Mouse (Mus musculus): Measurements from ENCODE around the gene Serpina3a. TPM values are rescaled to one million over a fixed set of nuclear protein-coding genes. Genes with fewer than 3 reads are reported as not detected.

Serpina3a gene
- polyA plus RNA-seq, 1 experiment: not detected

DNA sequence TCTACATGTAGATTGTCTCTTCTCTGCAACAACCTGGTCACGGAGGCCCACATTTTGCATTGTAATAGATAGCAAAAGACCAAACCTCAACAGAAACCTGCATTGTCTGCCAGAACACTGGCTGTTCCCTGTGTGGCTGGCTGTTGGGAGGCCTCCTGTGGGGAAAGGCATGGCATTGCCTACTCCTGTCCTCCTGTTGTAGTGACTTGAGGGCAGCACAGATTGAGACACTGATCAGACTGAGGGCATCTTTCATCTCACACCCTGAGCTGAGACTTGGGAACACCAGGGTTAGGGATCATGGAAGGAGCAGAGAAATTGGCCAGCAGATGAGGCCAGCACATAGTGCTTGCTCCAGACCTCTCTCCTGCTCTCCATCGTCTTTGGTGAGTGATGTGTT lies 25.7 kb downstream of the Serpina3a start:
- Histone ChIP-seq H3K27ac (ENCODE audit: insufficient read depth, low read length) (no peak overlapping the region), H3K4me1 (ENCODE audit: control insufficient read depth, insufficient read depth, low read length) (no peaks in the 10 kb centered on the region), H3K4me3 (ENCODE audit: insufficient read depth, low read length) (no peak overlapping the region)
- no peak for TF ChIP-seq POLR2A (IDR thresholded peaks at IDR 0.05; ENCODE audit: extremely low read depth, insufficient read depth, low read length)
- TF ChIP-seq CTCF (IDR thresholded peaks at IDR 0.05; ENCODE audit: extremely low read depth, insufficient read depth, low read length): no peak

DNA sequence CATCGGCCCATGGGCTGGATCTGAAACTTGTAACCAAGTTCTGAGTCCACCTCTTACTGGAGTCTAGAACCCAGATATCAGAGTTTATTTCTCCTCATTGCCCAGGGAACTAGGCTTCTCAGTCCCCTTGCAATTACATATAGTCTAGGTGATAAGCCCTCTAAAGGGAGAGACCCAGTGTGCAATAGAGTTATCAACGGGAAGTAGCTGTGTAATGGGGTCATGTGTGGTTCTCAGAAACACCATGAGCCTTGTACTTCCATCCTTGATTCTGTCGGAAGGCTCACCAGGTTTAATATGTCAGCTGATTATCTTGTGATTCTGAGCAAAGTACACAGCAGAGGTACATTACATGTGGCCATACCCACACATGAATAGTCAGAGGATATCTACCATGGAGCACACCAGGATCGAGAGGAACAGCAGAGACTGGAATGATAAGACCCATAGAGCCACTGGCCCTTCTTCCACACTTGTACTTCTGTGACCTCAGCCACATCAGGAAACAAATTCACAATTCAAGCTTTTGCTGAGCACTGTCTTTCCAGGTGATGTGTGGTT lies 28.1 kb downstream of the Serpina3a start:
- Histone ChIP-seq H3K4me1 (ENCODE audit: control insufficient read depth, insufficient read depth, low read length) (no peaks in the 10 kb centered on the region), H3K4me3 (ENCODE audit: insufficient read depth, low read length) (no peak overlapping the region), H3K27ac (ENCODE audit: insufficient read depth, low read length) (no peak overlapping the region)
- TF ChIP-seq CTCF (IDR thresholded peaks at IDR 0.05; ENCODE audit: extremely low read depth, insufficient read depth, low read length): no peak
- TF ChIP-seq POLR2A (IDR thresholded peaks at IDR 0.05; ENCODE audit: extremely low read depth, insufficient read depth, low read length): no peak

DNA sequence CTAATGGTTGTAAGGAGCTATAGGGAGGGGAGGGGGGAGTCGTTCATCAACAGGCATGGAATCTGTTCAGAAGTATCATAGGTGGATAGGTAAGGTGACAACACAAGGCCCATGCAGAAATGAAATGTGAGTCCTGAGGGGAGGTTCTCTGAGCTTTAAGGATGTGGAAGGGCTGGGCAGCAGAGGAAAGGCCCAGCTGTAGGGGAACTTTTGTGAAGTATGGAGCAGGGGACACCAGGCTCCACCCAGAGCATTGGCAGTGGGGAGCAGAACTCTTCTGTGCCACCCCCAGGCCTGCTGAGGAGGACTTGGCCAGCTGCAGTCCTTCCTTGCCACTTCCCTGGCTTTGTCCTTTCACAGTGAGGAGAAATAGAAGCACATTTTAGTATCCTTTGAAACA lies 29.0 kb downstream of the Serpina3a start:
- Histone ChIP-seq H3K27ac (ENCODE audit: insufficient read depth, low read length) (no peak overlapping the region), H3K4me1 (ENCODE audit: control insufficient read depth, insufficient read depth, low read length) (no peaks in the 10 kb centered on the region), H3K4me3 (ENCODE audit: insufficient read depth, low read length) (no peak overlapping the region)
- TF ChIP-seq CTCF (IDR thresholded peaks at IDR 0.05; ENCODE audit: extremely low read depth, insufficient read depth, low read length) (no peak), POLR2A (IDR thresholded peaks at IDR 0.05; ENCODE audit: extremely low read depth, insufficient read depth, low read length) (no peak)

DNA sequence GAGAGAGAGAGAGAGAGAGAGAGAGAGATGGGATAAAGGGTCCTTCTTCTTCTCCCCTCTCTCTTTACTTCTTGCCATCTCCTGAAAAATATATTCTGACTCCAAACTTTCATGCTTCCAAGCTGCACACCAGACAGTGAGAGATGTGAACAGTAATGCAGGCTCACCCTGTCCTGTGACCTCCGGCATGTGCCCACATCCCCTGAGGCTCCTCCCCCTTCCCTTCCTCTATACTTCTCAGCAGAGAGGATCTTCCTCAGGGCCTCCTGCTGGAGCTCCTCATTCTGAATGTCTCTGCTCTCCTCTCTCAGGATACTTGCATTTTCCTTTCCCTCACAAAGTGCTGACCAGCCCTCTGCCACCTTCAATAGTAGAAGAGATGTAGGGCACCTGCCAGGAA lies 29.9 kb downstream of the Serpina3a start:
- no peaks in the 10 kb centered on the region for H3K4me1 ChIP-seq (ENCODE audit: control insufficient read depth, insufficient read depth, low read length)
- TF ChIP-seq CTCF (IDR thresholded peaks at IDR 0.05; ENCODE audit: extremely low read depth, insufficient read depth, low read length) (no peak), POLR2A (IDR thresholded peaks at IDR 0.05; ENCODE audit: extremely low read depth, insufficient read depth, low read length) (no peak)
- no peak overlapping the region for H3K27ac ChIP-seq (ENCODE audit: insufficient read depth, low read length)
- no peak overlapping the region for H3K4me3 ChIP-seq (ENCODE audit: insufficient read depth, low read length)

DNA sequence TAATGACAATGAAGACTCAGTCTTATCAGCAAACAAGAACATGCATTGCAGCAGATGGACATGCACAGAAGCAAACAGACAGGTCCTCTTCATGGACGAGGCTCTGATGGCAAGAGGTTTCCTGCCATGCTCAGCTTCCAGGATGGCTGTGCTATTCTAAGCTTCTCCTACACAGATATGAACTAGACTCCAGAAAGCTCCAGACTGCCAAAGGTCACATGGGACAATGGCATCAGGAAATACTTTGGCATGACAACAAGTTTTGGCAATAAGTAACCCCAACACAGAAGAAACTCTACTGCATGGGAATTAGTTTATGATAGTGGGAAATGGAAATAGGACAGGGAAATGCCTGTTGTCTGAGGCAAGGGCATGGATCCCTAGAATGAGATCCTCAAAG lies 30.8 kb downstream of the Serpina3a start:
- no peak for TF ChIP-seq POLR2A (IDR thresholded peaks at IDR 0.05; ENCODE audit: extremely low read depth, insufficient read depth, low read length)
- TF ChIP-seq CTCF (IDR thresholded peaks at IDR 0.05; ENCODE audit: extremely low read depth, insufficient read depth, low read length): no peak
- Histone ChIP-seq H3K4me3 (ENCODE audit: insufficient read depth, low read length) (no peak overlapping the region), H3K27ac (ENCODE audit: insufficient read depth, low read length) (no peak overlapping the region), H3K4me1 (ENCODE audit: control insufficient read depth, insufficient read depth, low read length) (no peaks in the 10 kb centered on the region)

DNA sequence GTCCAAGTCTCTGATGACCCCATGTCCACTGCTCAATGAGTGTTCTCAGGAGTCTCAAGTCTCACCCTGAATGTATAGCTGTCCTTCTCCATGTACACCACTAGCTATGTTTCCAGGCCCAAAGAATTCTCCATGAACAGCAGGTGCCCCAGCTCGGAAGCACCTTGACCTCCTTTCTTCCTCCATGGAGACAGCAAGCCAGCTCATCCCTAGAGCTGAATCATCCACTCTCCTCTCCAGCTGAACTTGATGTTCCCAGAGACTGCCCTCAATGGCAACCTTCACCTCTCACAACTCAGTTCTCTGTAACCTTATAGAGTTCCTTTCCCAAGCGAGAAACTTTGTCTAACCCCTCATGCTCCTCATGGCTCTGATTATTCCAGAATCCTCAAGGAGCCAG lies 33.0 kb downstream of the Serpina3a start:
- Histone ChIP-seq H3K4me1 (ENCODE audit: control insufficient read depth, insufficient read depth, low read length) (no peaks in the 10 kb centered on the region), H3K4me3 (ENCODE audit: insufficient read depth, low read length) (no peak overlapping the region), H3K27ac (ENCODE audit: insufficient read depth, low read length) (no peak overlapping the region)
- TF ChIP-seq CTCF (IDR thresholded peaks at IDR 0.05; ENCODE audit: extremely low read depth, insufficient read depth, low read length) (no peak), POLR2A (IDR thresholded peaks at IDR 0.05; ENCODE audit: extremely low read depth, insufficient read depth, low read length) (no peak)

DNA sequence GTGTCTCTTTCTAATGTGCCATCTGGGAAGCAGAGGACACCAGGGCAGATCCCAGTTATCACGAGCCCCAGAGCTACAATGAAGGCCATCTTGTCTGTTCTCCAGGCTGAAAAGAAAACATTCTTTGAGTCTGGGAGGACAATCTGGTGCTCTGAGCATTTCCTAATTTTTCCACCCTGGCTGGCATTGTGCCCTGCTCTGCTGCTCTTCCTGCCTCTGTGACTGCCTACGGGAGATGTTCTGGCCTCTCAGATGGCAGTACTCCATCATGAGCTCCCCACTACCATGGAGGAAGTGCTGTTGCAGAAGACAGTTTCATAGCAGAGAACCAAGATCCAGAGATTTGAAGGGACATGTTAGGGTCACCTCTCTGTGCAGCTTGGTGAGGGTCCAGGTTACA lies 39.5 kb downstream of the Serpina3a start:
- no peak overlapping the region for H3K4me3 ChIP-seq (ENCODE audit: insufficient read depth, low read length)
- no peak for TF ChIP-seq POLR2A (IDR thresholded peaks at IDR 0.05; ENCODE audit: extremely low read depth, insufficient read depth, low read length)
- TF ChIP-seq CTCF (IDR thresholded peaks at IDR 0.05; ENCODE audit: extremely low read depth, insufficient read depth, low read length): no peak
- H3K27ac ChIP-seq (ENCODE audit: insufficient read depth, low read length): no peak overlapping the region
- H3K4me1 ChIP-seq (ENCODE audit: control insufficient read depth, insufficient read depth, low read length): no peaks in the 10 kb centered on the region

DNA sequence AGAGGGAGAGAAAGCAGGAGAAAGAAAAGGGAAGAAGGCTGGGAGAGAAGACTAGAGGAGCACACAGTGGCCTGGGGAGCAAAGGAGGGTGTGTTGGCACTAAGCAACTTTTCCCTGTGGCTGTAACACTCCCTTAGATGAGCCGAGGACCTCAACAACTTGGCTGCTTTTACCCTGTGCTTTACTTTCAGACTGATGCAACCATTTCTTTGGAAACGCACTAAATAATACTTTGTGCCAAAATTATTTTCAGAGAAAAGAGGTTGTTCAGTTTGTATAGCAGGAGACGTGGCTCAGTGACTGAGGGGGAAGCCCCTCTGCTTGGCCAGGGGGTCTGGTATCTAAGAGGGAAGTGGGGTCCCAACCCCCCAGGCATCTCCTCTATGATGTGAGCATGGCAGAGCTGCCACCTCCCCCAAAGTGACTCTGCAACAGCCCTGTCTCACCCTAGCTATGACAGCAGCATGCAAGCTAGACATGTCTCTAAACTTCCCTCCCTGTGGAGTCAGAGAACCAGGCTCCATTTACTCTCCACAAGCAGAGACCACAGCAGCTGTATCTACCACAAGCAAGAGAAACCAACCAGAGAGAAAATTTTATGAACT lies 40.6 kb downstream of the Serpina3a start:
- H3K27ac ChIP-seq (ENCODE audit: insufficient read depth, low read length): no peak overlapping the region
- H3K4me1 ChIP-seq (ENCODE audit: control insufficient read depth, insufficient read depth, low read length): no peaks in the 10 kb centered on the region
- no peak overlapping the region for H3K4me3 ChIP-seq (ENCODE audit: insufficient read depth, low read length)
- TF ChIP-seq CTCF (IDR thresholded peaks at IDR 0.05; ENCODE audit: extremely low read depth, insufficient read depth, low read length) (no peak), POLR2A (IDR thresholded peaks at IDR 0.05; ENCODE audit: extremely low read depth, insufficient read depth, low read length) (no peak)

DNA sequence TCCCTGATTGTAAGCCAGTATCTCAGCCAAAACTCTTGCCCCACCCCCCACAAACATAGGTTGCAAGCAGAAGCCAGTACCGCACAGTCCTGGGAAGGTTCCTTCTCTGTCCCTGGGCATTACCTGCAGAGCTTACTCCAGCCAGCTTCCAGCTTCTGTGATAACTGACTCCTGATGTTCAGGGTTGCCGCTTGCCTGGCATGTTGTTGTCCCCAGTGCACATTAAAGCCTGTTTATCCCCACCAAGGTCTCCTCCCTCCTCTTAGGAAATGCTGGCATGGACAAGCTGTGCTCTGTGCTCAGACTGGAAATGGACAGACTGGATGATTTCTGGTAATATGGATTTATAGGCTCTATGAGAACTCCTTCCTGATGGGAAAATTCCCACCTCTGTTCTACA lies 41.1 kb downstream of the Serpina3a start, which contains the start of gene Serpina3c:
Gene Serpina3c, minus strand, starts transcription at position 215 of the 400 bp plus-strand sequence.
- no peaks in the 10 kb centered on the region for H3K4me1 ChIP-seq (ENCODE audit: control insufficient read depth, insufficient read depth, low read length)
- TF ChIP-seq POLR2A (IDR thresholded peaks at IDR 0.05; ENCODE audit: extremely low read depth, insufficient read depth, low read length) (no peak), CTCF (IDR thresholded peaks at IDR 0.05; ENCODE audit: extremely low read depth, insufficient read depth, low read length) (no peak)
- H3K27ac ChIP-seq (ENCODE audit: insufficient read depth, low read length): no peak within 1 kb of the TSS
- no peak within 1 kb of the TSS for H3K4me3 ChIP-seq (ENCODE audit: insufficient read depth, low read length)

Other genes starting within 250 kb of the Serpina3a start
- gene Serpina1a, start 249.2 kb upstream of the Serpina3a start, polyA plus RNA-seq (2012; rRNA removed): 0.08 TPM in 1 of 2 replicates, not detected in the other
- gene Serpina1c, start 207.8 kb upstream of the Serpina3a start, polyA plus RNA-seq (2012; rRNA removed): not detected in 2 replicates
- not detected in 2 replicates for gene Serpina1e, start 153.7 kb upstream of the Serpina3a start, polyA plus RNA-seq (2012; rRNA removed)
- not detected in 2 replicates for gene Serpina11, start 122.8 kb upstream of the Serpina3a start, polyA plus RNA-seq (2012; rRNA removed)
- gene Serpina9, start 99.0 kb upstream of the Serpina3a start, polyA plus RNA-seq (2012; rRNA removed): 0.04 and 3.8 TPM in 2 replicates
- 0.04 TPM in 1 of 2 replicates, not detected in the other for gene Serpina12, start 68.3 kb upstream of the Serpina3a start, polyA plus RNA-seq (2012; rRNA removed)
- gene Serpina5, start 11.6 kb upstream of the Serpina3a start, polyA plus RNA-seq (2012; rRNA removed): not detected in 2 replicates
- not detected in 2 replicates for gene Serpina3b, start 15.3 kb downstream of the Serpina3a start, polyA plus RNA-seq (2012; rRNA removed)
- gene Serpina3c, start 41.1 kb downstream of the Serpina3a start, polyA plus RNA-seq (2012; rRNA removed): 0.04 TPM in 2 replicates
- not detected in 2 replicates for gene Serpina3f, start 101.8 kb downstream of the Serpina3a start, polyA plus RNA-seq (2012; rRNA removed)
- gene Serpina3g, start 123.5 kb downstream of the Serpina3a start, polyA plus RNA-seq (2012; rRNA removed): 0.23 and 0.26 TPM in 2 replicates
- not detected in 2 replicates for gene Serpina3i, start 150.4 kb downstream of the Serpina3a start, polyA plus RNA-seq (2012; rRNA removed)
- not detected in 2 replicates for gene Serpina3j, start 201.8 kb downstream of the Serpina3a start, polyA plus RNA-seq (2012; rRNA removed)
- not detected in 2 replicates for gene Serpina3k, start 225.8 kb downstream of the Serpina3a start, polyA plus RNA-seq (2012; rRNA removed)
- gene Serpina3m, start 225.8 kb downstream of the Serpina3a start, polyA plus RNA-seq (2012; rRNA removed): not detected in 2 replicates

Measured in cortical plate, adult 2 months (tissue).